Mouse (Mus musculus) T-helper 1 cell (primary cell): ENCODE measurements around the gene Pdzk1ip1.

ENCODE experiments used
- in situ Hi-C: fragments of 300-600 bp; cut with MboI, MseI; formaldehyde crosslinking; loops from one replicate; pipeline ENCODE4 v1.15.1; 2025; ENCODE audit warnings: high pct_unique_total_duplicates

Pdzk1ip1 gene

GRCm38 (mm10) chr4:115071668-115072067, 16.8 kb upstream of the Pdzk1ip1 start:
- in situ Hi-C loops: loop anchor here (25.0 kb wide), 1 partner anchor 866 kb away; the partner anchor contains the start of gene Dmbx1

GRCm38 (mm10) chr4:115074789-115075188, 13.7 kb upstream of the Pdzk1ip1 start:
- in situ Hi-C loops: loop anchor here (25.0 kb wide), 1 partner anchor 863 kb away; the partner anchor contains the start of gene Dmbx1

DNA sequence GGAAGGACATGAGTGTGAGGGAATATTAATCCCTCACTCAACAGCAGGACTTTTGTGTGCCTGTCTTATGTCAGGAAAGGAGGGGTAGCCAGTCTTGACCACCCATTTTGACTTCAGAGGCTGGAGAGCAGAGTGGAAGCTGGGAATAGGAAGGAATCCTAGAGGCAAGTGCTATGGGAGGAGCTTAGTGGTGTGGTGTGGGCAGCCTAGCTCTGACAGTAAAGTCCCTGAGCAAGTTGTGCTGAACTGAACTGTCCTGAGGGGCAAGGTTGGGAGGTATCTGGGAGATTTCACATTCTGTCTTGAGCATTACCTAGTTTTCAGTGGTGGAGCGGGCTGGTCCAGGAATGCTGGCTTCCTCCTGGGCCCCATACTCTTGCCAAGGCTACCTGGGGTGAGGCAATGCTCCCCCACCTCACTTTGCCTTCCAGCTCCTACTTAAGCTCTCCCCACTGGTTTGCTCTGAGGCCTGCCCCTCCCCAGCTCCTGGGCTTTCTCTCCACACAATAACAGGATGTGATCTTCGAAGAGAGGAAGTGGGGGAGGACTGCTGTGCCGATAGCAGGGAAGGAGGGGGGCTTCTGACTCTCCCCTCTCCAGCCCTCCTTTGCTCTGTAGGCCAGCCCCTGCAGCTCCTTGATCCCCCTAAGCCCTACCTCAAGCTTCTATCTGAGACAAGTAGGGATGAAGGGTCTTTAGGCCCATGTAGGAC, 13.1 kb upstream of the Pdzk1ip1 start:
- in situ Hi-C loops: no loop called here

- in situ Hi-C loops: no loop called here
Measured at GRCm38 (mm10) chr4:115078892-115079820, 9.4 kb upstream of the Pdzk1ip1 start.

- in situ Hi-C loops: no loop called here
Measured at GRCm38 (mm10) chr4:115079821-115080349, 8.6 kb upstream of the Pdzk1ip1 start.

DNA sequence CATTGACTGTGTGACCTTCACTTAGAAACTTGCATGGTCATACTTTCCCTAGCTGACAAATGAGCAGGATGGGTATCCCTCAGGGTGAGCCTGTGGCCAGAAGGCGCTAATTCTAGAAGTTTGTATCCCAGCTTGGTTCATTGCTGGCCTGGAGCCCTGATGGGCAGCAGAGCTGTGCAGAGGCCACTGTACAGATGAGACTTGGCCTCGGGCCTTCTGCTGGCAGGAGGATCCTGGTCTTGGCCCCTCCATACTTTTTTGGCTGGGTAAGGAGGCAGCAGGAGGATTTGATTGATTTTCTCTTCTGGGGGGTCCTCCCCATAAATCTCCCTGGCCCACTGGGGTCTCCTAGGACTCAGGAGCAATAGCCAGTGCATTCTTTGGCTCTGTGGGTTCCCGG, 5.5 kb upstream of the Pdzk1ip1 start:
- in situ Hi-C loops: no loop called here

DNA sequence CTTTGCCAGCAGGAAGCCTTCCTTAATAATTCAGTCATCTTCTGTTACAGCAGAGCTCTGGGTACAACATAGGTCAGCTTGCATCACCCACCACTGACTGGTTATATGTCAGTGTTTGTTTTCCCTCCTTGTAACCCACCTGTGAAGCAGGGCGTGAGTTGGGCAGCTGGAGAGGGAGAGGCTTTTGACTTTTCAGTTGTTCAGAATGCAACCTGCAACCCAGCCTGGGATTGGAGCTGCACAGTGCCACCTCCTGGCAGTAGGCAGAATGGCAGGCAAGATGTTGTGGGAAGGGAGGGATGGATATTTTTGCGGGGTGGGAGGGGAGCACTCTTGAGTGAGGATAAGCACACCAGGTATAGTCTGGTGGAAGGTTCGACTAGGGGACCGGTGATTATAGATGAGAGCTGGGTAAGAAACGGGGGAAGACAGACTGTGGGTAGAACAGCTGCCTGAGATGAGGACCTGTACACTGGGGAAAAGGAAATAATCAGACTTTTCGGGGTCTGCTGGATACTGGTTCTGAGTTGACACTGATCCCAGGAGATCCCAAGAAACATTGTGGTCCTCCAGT, 2.9 kb upstream of the Pdzk1ip1 start:
- in situ Hi-C loops: no loop called here

- in situ Hi-C loops: no loop called here
Measured at GRCm38 (mm10) chr4:115086257-115086656, 2.3 kb upstream of the Pdzk1ip1 start.

- in situ Hi-C loops: no loop called here
Measured at GRCm38 (mm10) chr4:115086763-115087415, 1.6 kb upstream of the Pdzk1ip1 start.

GRCm38 (mm10) chr4:115090592-115090991, 2.1 kb downstream of the Pdzk1ip1 start:
- in situ Hi-C loops: no loop called here

- in situ Hi-C loops: no loop called here
Measured at GRCm38 (mm10) chr4:115091806-115092205, 3.3 kb downstream of the Pdzk1ip1 start.

- in situ Hi-C loops: no loop called here
Measured at GRCm38 (mm10) chr4:115093331-115093864, 4.9 kb downstream of the Pdzk1ip1 start.

GRCm38 (mm10) chr4:115094056-115094455, 5.5 kb downstream of the Pdzk1ip1 start:
- in situ Hi-C loops: no loop called here

- in situ Hi-C loops: no loop called here
Measured at GRCm38 (mm10) chr4:115095671-115096434, 7.3 kb downstream of the Pdzk1ip1 start.

DNA sequence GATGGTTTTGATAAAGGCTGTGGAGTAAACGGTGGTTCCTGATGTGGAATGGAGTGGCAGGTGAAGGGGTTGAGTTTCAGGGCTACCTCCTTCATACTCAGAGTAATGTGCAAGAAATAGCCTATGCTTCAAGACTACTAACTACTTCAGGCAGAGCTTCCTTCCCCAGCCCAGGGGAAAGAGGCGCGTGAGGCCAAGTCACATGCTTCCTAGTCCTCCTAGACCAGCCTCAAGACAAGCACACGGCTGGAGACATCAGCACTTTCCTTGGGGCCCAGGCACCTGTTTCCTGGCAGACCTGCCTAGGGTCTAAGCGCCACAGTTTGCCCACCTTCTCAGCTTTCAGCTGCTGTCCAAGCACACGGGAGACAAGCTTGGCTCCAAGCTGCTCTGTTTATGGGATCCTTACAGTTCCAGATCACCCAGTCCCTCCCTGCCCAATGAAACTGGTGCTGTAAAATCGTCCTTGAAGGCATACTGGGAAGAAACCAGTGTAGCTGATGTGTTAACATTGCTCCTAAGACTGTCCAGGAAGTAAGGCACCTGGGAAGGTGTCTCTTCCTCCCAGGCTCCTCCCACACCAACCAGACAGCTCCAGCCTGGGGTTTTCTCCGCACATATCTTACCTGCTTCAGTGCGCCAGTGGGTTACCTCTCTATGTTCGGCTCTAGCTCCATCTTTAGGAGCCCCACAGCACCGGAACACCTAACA, 8.1 kb downstream of the Pdzk1ip1 start:
- in situ Hi-C loops: no loop called here

DNA sequence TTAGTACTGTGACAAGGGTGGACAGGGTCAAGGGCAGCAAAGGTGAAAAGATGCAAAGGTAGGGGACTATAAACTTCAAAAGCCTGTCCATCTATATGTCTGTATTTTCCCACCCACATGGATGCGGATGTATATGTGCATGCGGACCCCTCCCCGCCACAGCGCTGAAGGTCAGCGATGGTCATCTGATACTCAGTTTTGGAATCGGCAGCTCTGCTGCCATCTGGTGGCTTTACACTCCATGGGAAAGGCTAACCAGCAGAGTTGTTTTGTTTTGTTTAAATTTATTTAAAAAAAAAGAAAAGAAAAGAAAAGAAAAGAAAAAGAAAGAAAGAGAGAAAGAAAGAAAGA, 8.6 kb downstream of the Pdzk1ip1 start:
- in situ Hi-C loops: no loop called here

DNA sequence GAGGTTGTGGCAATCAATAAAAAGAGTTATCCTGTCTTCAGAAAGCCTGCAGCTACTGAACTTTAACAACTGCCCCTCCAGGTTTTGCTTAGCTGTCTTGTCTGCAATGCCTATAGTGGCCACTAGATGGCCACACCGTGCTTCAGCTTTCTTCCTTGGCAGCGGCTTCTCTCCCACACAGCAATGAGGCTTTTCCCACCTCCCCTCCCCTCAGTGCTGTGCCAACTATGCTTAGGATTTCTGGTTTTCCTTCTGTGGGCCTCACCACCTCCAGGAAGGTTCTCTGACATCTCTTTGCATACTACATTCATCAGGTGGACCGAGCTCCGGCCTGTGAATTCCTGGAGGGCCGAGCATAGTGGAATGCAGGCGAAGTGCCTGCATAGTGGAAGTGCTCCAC, 13.2 kb downstream of the Pdzk1ip1 start:
- in situ Hi-C loops: no loop called here

DNA sequence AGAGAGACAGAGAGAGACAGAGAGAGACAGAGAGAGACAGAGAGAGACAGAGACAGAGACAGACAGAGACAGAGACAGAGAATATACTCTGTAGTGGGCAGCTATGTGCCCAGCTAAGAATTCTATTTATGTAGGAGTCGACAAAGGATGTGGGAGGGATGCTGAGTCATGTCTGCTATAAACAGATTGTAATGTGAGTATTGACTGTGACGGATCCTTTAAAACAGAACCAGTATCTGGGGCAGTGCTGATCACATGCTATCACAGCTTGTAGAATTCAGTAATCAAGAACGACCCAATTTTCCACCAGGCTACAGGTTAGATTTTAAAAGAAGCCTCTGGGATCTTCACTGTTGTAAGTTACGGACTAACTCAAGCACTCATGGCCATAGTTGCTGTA, 15.0 kb downstream of the Pdzk1ip1 start:
- in situ Hi-C loops: no loop called here

- in situ Hi-C loops: no loop called here
Measured at GRCm38 (mm10) chr4:115111167-115111566, 22.7 kb downstream of the Pdzk1ip1 start.

DNA sequence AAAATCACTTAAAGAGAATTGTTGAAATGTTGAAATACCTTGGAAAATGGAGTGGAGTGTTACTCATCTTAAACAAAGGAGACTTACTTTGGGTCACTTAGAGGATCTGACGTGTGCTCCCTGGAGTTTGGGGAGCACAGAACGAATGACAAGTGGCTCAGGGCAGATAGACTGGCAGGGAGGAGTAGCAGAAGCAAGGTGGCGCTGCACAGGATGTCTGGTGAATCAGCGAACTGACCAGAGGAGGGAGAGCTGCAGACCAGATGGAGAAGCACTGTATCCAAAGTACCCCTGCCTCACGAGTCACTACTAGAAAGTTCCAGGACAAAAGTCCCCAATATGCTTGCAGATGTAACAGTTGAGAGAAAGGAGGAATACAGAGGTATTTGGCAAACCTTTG, 24.8 kb downstream of the Pdzk1ip1 start:
- in situ Hi-C loops: no loop called here
